Mouse (Mus musculus) MEL (cell line): ENCODE results near the gene Dpt. TPM values are rescaled to one million over a fixed set of nuclear protein-coding genes. Genes with fewer than 3 reads are reported as not detected.

ENCODE experiments used
- DNase-seq: peaks from one replicate; pipeline ENCODE4 v3.0.0; 2011; ENCODE audit warnings: low read depth, low spot score
- H3K27ac ChIP-seq: 2 replicates; pipeline ENCODE4 v1.5.1; 2012; ENCODE audit warnings: low read depth, mild to moderate bottlenecking, control low read depth, low read length, moderate library complexity; ENCODE audit not compliant: control insufficient read depth
- H3K27me3 ChIP-seq, 2 experiments: fragments of 150-350 bp in 1 of 2; sonication (generic) in 1 of 2; 2 replicates each; pipeline ENCODE4 v1.6.1; 2012; ENCODE audit warnings: low read length in 2 of 2, mild to moderate bottlenecking in 2 of 2, improper control_type of control experiment in 1 of 2, moderate library complexity in 1 of 2; ENCODE audit not compliant: insufficient read depth in 2 of 2, control insufficient read depth in 1 of 2
- H3K36me3 ChIP-seq, 2 experiments: 2 replicates each; pipeline ENCODE4 v1.6.1; 2012 to 2014; ENCODE audit warnings: low read length in 2 of 2, improper control_type of control experiment in 1 of 2, inconsistent platforms in 1 of 2, mild to moderate bottlenecking in 1 of 2; ENCODE audit not compliant: insufficient read depth in 2 of 2, control insufficient read depth in 1 of 2
- H3K4me1 ChIP-seq, 2 experiments: fragments of 150-350 bp in 1 of 2; sonication (generic) in 1 of 2; 2 replicates each; pipeline ENCODE4 v1.6.1; 2012; ENCODE audit warnings: low read length in 2 of 2, improper control_type of control experiment in 1 of 2, mild to moderate bottlenecking in 1 of 2; ENCODE audit not compliant: insufficient read depth in 2 of 2, control insufficient read depth in 1 of 2
- H3K4me3 ChIP-seq, 2 experiments: fragments of 150-350 bp in 1 of 2; sonication (generic) in 1 of 2; 2 replicates each; pipeline ENCODE4 v1.5.1; 2012; ENCODE audit warnings: low read depth in 2 of 2, low read length in 2 of 2, mild to moderate bottlenecking in 2 of 2, moderate library complexity in 2 of 2, control low read depth in 1 of 2, improper control_type of control experiment in 1 of 2; ENCODE audit not compliant: control insufficient read depth in 1 of 2, insufficient read depth in 1 of 2
- H3K79me2 ChIP-seq: 2 replicates; pipeline ENCODE4 v1.6.1; 2012; ENCODE audit warnings: mild to moderate bottlenecking, low read length, moderate library complexity; ENCODE audit not compliant: control insufficient read depth, poor library complexity, insufficient read depth
- H3K9ac ChIP-seq: 2 replicates; pipeline ENCODE4 v1.6.1; 2012; ENCODE audit warnings: low read depth, mild to moderate bottlenecking, control low read depth, low read length, moderate library complexity; ENCODE audit not compliant: control insufficient read depth, poor library complexity, severe bottlenecking
- H3K9me3 ChIP-seq: fragments of 150-350 bp; sonication (generic); replicated peaks from 2 replicates; pipeline ENCODE4 v1.6.1; 2012; ENCODE audit warnings: mild to moderate bottlenecking, low read length, improper control_type of control experiment, moderate library complexity; ENCODE audit not compliant: insufficient read depth
- BHLHE40 ChIP-seq: IDR thresholded peaks from 2 replicates; pipeline ENCODE4 v1.6.1; 2012; ENCODE audit warnings: low read depth, mild to moderate bottlenecking, inconsistent platforms, low read length, improper control_type of control experiment, borderline replicate concordance
- CTCF ChIP-seq, 3 experiments: IDR thresholded peaks in 2 of 3; conservative IDR thresholded peaks in 1 of 3; 2 replicates each; pipeline ENCODE4 v1.5.1; 2011 to 2012; ENCODE audit warnings: low read length in 3 of 3, low read depth in 2 of 3, mild to moderate bottlenecking in 2 of 3, improper control_type of control experiment in 1 of 3, inconsistent platforms in 1 of 3, mixed read lengths in 1 of 3, moderate library complexity in 1 of 3; ENCODE audit not compliant: control insufficient read depth in 1 of 3, insufficient read depth in 1 of 3, poor library complexity in 1 of 3, severe bottlenecking in 1 of 3
- EP300 ChIP-seq, 2 experiments: IDR thresholded peaks; 2 replicates each; pipeline ENCODE4 v1.6.1; 2011; ENCODE audit warnings: improper control_type of control experiment in 2 of 2, low read length in 2 of 2, low read depth in 1 of 2, mild to moderate bottlenecking in 1 of 2
- ETS1 ChIP-seq: IDR thresholded peaks from 2 replicates; pipeline ENCODE4 v1.6.1; 2012; ENCODE audit warnings: low read depth, mild to moderate bottlenecking, inconsistent platforms, low read length, improper control_type of control experiment, moderate library complexity
- GABPA ChIP-seq: IDR thresholded peaks from 2 replicates; pipeline ENCODE4 v1.6.1; 2012; ENCODE audit warnings: low read depth, mild to moderate bottlenecking, inconsistent platforms, low read length, improper control_type of control experiment, moderate library complexity
- GATA1 ChIP-seq: IDR thresholded peaks from 2 replicates; pipeline ENCODE4 v1.6.1; 2011; ENCODE audit warnings: low read depth, low read length, improper control_type of control experiment
- JUND ChIP-seq: IDR thresholded peaks from 2 replicates; pipeline ENCODE4 v1.6.1; 2011; ENCODE audit warnings: low read depth, mild to moderate bottlenecking, improper control_type of control experiment, low read length
- KAT2A ChIP-seq: conservative IDR thresholded peaks from 2 replicates; pipeline ENCODE4 v1.6.1; 2012; ENCODE audit warnings: low read depth, low read length, improper control_type of control experiment, inconsistent platforms
- MAFK ChIP-seq: IDR thresholded peaks from 2 replicates; pipeline ENCODE4 v1.6.1; 2011; ENCODE audit warnings: low read depth, mild to moderate bottlenecking, low read length, improper control_type of control experiment, borderline replicate concordance
- MAX ChIP-seq: IDR thresholded peaks from 2 replicates; pipeline ENCODE4 v1.6.1; 2011; ENCODE audit warnings: low read length, improper control_type of control experiment
- MAZ ChIP-seq: IDR thresholded peaks from 2 replicates; pipeline ENCODE4 v1.6.1; 2012; ENCODE audit warnings: low read depth, mild to moderate bottlenecking, inconsistent platforms, low read length, improper control_type of control experiment
- MXI1 ChIP-seq: IDR thresholded peaks from 2 replicates; pipeline ENCODE4 v1.6.1; 2011; ENCODE audit warnings: mild to moderate bottlenecking, low read depth, low read length, improper control_type of control experiment
- NELFE ChIP-seq: IDR thresholded peaks from 2 replicates; pipeline ENCODE4 v1.6.1; 2011; ENCODE audit warnings: low read depth, low read length, improper control_type of control experiment
- SIN3A ChIP-seq: IDR thresholded peaks from 2 replicates; pipeline ENCODE4 v1.6.1; 2012; ENCODE audit warnings: low read length, improper control_type of control experiment, inconsistent platforms
- SMC3 ChIP-seq: IDR thresholded peaks from 2 replicates; pipeline ENCODE4 v1.6.1; 2011; ENCODE audit warnings: low read depth, low read length, improper control_type of control experiment
- TBP ChIP-seq: IDR thresholded peaks from 2 replicates; pipeline ENCODE4 v1.8.0; 2011; ENCODE audit warnings: low read depth, low read length, improper control_type of control experiment
- UBTF ChIP-seq: IDR thresholded peaks from 2 replicates; pipeline ENCODE4 v1.6.1; 2012; ENCODE audit warnings: low read depth, mild to moderate bottlenecking, inconsistent platforms, low read length, improper control_type of control experiment, moderate library complexity, borderline replicate concordance; ENCODE audit not compliant: insufficient read depth
- ZC3H11A ChIP-seq: IDR thresholded peaks from 2 replicates; pipeline ENCODE4 v1.6.1; 2012; ENCODE audit warnings: low read depth, mild to moderate bottlenecking, inconsistent platforms, low read length, improper control_type of control experiment
- ZMIZ1 ChIP-seq: IDR thresholded peaks from 2 replicates; pipeline ENCODE4 v1.6.1; 2012; ENCODE audit warnings: low read depth, mild to moderate bottlenecking, inconsistent platforms, low read length, improper control_type of control experiment, moderate library complexity
- ZNF384 ChIP-seq: IDR thresholded peaks from 2 replicates; pipeline ENCODE4 v1.6.1; 2012; ENCODE audit warnings: low read depth, mild to moderate bottlenecking, inconsistent platforms, low read length, improper control_type of control experiment
- polyA plus RNA-seq, 2 experiments: library from polyadenylated mRNA; stranded (reverse) in 1 of 2; unstranded in 1 of 2; fragments of >175 nt in 1 of 2; fragments of >200 nt in 1 of 2; gene quantifications; 2 replicates each; pipeline versions ENCODE4 v1.2.1 to v1.2.4; 2012; ENCODE audit warnings: low replicate concordance in 2 of 2, low read depth in 1 of 2; ENCODE audit not compliant: insufficient read length in 2 of 2, insufficient read depth in 1 of 2, missing spikeins in 1 of 2
- total RNA-seq: library from RNA; depleted of rRNA; stranded (reverse); fragments of 300-350 nt; gene quantifications from 2 replicates; pipeline ENCODE4 v1.2.3, GENCODE M21; 2012

Gene Dpt
- total and polyA plus RNA-seq, 3 experiments, result not detected

DNA sequence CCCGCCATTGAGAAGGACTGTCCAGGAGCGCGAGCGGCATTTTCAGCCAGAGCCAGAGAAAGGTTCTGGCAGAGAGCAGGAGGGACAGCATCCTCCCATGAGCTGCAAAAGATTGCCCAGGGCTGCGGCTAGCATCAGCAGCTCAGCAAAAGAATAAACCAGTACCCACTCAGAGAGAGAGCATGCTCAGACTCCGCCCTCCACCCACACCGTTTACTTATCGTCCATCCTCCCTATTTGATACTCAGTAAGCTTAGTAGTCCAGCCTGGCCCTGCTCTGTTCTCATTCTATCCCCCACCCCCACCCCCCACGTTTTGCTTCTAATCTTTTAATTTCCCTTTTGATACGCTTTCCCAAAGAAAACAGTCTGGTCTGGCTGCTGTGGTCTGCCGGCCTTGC, 63.5 kb downstream of the Dpt start:
- H3K9ac ChIP-seq, result no peak overlapping the region
- no peaks in the 10 kb centered on the region for H3K27me3 ChIP-seq
- no peaks in the 10 kb centered on the region for H3K9me3 ChIP-seq
- H3K4me3 ChIP-seq, result no peak overlapping the region
- DNase-seq, result no peak
- no peaks in the 10 kb centered on the region for H3K79me2 ChIP-seq
- no peaks in the 10 kb centered on the region for H3K36me3 ChIP-seq
- H3K27ac ChIP-seq, result no peak overlapping the region
- TF ChIP-seq CTCF (IDR thresholded peaks at IDR 0.05 in 2 of 3, conservative IDR thresholded peaks at IDR 0.05 in 1 of 3; ENCODE audit: control insufficient read depth in 1 of 3, insufficient read depth in 1 of 3, low read depth in 2 of 3, low read length in 3 of 3, poor library complexity in 1 of 3, severe bottlenecking in 1 of 3) (no peak), SMC3 (no peak), ETS1 (no peak), NELFE (no peak), UBTF (no peak), EP300 (IDR thresholded peaks at IDR 0.05; ENCODE audit: low read depth in 1 of 2, low read length in 2 of 2) (no peak), JUND (no peak), GATA1 (no peak), GABPA (no peak), MXI1 (no peak), SIN3A (no peak)
- no peaks in the 10 kb centered on the region for H3K4me1 ChIP-seq

DNA sequence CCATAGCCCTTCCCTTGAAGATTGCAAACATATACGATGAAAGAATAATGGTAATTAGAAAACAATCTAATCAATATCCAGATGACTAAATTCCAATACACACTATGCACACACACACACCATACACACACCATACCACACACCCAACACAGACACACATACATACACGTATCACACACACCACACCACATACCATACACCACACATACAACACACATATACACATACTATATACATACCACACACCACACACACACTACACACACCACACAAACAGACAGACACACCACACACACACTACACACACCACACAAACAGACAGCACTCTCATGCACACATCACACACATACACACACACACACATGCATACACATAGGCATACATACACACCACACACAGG, 64.3 kb downstream of the Dpt start:
- DNase-seq, result no peak
- Histone ChIP-seq H3K4me1 (no peaks in the 10 kb centered on the region), H3K4me3 (no peak overlapping the region), H3K9me3 (no peaks in the 10 kb centered on the region), H3K27me3 (no peaks in the 10 kb centered on the region), H3K36me3 (no peaks in the 10 kb centered on the region), H3K9ac (no peak overlapping the region), H3K79me2 (no peaks in the 10 kb centered on the region), H3K27ac (no peak overlapping the region)
- TF ChIP-seq ZMIZ1 (no peak), ZC3H11A (no peak), BHLHE40 (no peak), ETS1 (no peak), KAT2A (no peak), MAX (no peak), EP300 (IDR thresholded peaks at IDR 0.05; ENCODE audit: low read depth in 1 of 2, low read length in 2 of 2) (no peak), MXI1 (no peak), SMC3 (no peak), MAFK (no peak), ZNF384 (no peak), TBP (no peak), MAZ (no peak)
